Mouse (Mus musculus) intestine, embryonic 16.5 days (tissue): ENCODE measurements at regions not wholly inside any gene's neighbourhood (a gene's known extent, or its start where the extent isn't known, plus 50 kb on each side); places are given as distances from the start of the nearest gene placed in this dataset.

Experiments
- ATAC-seq: fragments of 200-750 bp; cut with Nextera tagmentation; 2 replicates; pipeline ENCODE4 v1.8.0; 2017; ENCODE audit warnings: moderate TSS enrichment, moderate library complexity
- H3K27ac ChIP-seq: fragments of 300-500 bp; sonication (generic); 2 replicates; pipeline ENCODE4 v1.5.1; 2014; ENCODE audit warnings: mild to moderate bottlenecking, low read length
- H3K27me3 ChIP-seq: fragments of 300-500 bp; sonication (generic); replicated peaks from 2 replicates; pipeline ENCODE4 v1.6.1; 2014; ENCODE audit warnings: low read length, control low read depth, mixed read lengths; ENCODE audit not compliant: control insufficient read depth, insufficient read depth
- H3K36me3 ChIP-seq: fragments of 300-500 bp; sonication (generic); 2 replicates; pipeline ENCODE4 v1.6.1; 2014; ENCODE audit warnings: low read length, control low read depth; ENCODE audit not compliant: control insufficient read depth, insufficient read depth
- H3K4me1 ChIP-seq: fragments of 300-500 bp; sonication (generic); 2 replicates; pipeline ENCODE4 v1.6.1; 2014; ENCODE audit warnings: low read length, control low read depth, mixed read lengths; ENCODE audit not compliant: control insufficient read depth, insufficient read depth
- H3K4me2 ChIP-seq: fragments of 300-500 bp; sonication (generic); 2 replicates; pipeline ENCODE4 v1.6.1; 2014; ENCODE audit warnings: low read depth, low read length, control low read depth
- H3K4me3 ChIP-seq: fragments of 300-500 bp; sonication (generic); 2 replicates; pipeline ENCODE4 v1.5.1; 2014; ENCODE audit warnings: mild to moderate bottlenecking, low read length
- H3K9ac ChIP-seq: fragments of 300-500 bp; sonication (generic); 2 replicates; pipeline ENCODE4 v1.6.1; 2014; ENCODE audit warnings: low read depth, low read length
- H3K9me3 ChIP-seq: fragments of 300-500 bp; sonication (generic); 2 replicates; pipeline ENCODE4 v1.6.1; 2016; ENCODE audit warnings: low read length, control low read depth; ENCODE audit not compliant: control insufficient read depth
- WGBS: fragments of 180-500 bp; shearing (Covaris S2); extraction: QIAGEN DNeasy Blood & Tissue Kit; methylation state at CpG from one replicate; pipeline ENCODE4 v1.1.7; 2014; 5-methylcytosine and 5-hydroxymethylcytosine counted together

DNA sequence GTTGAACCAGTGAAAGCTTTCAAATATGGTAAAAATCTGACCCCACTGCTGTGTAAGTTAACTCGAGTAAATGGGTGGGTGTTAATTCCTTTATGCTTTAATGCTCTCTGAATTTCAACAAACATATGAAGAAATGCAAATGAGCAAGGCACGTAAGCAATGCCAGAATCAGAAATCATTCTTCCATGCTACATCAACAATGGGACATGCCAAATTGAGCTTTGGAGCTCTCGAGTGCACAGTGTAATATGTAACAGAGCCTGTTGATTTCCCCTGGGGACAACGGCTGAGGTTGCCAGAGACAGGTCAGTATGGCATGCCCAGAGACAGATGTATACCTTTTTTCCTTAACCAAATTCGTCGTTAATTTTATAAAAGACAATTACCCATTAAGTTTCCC lies 162.4 kb upstream of the Supt20 start:
- Histone ChIP-seq H3K9me3 (0 out of 2 replicates have a peak, but pooled peaks cover 3% of the 10 kb centered on the region), H3K4me2 (no peak overlapping the region), H3K27ac (no peak overlapping the region), H3K4me3 (no peak overlapping the region), H3K36me3 (no peaks in the 10 kb centered on the region), H3K27me3 (no peaks in the 10 kb centered on the region), H3K9ac (no peak overlapping the region), H3K4me1 (no peaks in the 10 kb centered on the region)
- 72% methylated on average over 6 of the region's 6 CpGs for WGBS
- no peak for ATAC-seq

GRCm38 (mm10) chr3:54535361-54535760 lies 157.2 kb upstream of the Supt20 start:
- Histone ChIP-seq H3K27me3 (no peaks in the 10 kb centered on the region), H3K4me2 (no peak overlapping the region), H3K27ac (no peak overlapping the region), H3K4me1 (no peaks in the 10 kb centered on the region), H3K4me3 (no peak overlapping the region), H3K36me3 (no peaks in the 10 kb centered on the region), H3K9me3 (no peaks in the 10 kb centered on the region), H3K9ac (no peak overlapping the region)
- WGBS = 81% methylated on average over 7 of the region's 7 CpGs
- ATAC-seq = no peak

DNA sequence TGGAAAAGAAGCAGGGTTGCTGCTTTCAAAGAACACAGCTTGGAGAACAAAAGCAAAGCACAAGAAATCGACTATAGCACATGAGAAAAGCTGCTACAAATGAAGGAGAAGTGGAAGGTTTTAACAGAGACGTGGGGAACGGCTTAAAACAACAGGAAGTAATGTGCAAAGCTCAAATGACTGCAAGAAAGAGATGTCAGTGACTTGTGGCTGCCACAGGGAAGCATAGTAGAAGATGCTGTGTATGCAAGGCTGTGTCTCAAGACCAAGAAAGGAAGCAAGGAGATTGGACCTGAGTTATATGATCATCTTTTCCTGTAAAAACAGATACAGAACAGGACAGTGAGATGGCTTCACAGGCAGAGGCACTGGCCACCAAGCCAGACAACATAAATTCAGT lies 154.6 kb upstream of the Supt20 start:
- Histone ChIP-seq H3K4me1 (no peaks in the 10 kb centered on the region), H3K9me3 (peaks cover 5% of the 10 kb centered on the region; the same call in 1 of the 2 replicates), H3K4me2 (no peak overlapping the region), H3K36me3 (no peaks in the 10 kb centered on the region), H3K27ac (no peak overlapping the region), H3K4me3 (no peak overlapping the region), H3K9ac (no peak overlapping the region), H3K27me3 (no peaks in the 10 kb centered on the region)
- WGBS = 49% methylated on average over 3 of the region's 3 CpGs
- no peak for ATAC-seq

DNA sequence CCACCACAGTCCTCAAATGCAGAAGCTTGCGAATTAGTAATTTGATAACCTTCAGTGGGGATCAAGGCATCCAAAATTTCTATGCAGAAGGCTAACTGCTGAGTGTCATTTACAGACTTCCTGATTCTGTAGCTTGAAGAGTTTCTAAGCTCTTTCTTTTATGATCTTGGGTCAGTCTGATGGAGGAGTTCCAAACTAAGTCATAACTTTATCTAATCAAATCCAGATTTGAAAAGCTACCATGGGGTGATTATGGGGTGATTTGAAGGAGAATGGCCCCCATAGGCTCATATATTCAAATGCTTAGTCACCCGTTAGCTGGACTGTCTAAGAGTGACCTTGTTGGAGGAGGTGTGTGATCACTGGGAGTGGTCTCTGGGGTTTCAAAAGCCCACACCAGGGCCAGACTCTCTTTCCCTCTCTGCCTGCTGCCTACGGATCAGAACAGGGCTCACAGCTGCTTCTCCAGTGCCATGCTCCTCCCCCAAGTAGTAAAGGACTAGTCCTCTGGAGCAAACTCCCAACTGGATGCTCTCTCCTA lies 152.0 kb upstream of the Supt20 start:
- Histone ChIP-seq H3K9me3 (peaks cover 6% of the 10 kb centered on the region; the same call in 1 of the 2 replicates), H3K9ac (no peak overlapping the region), H3K4me2 (no peak overlapping the region), H3K4me1 (no peaks in the 10 kb centered on the region), H3K4me3 (no peak overlapping the region), H3K27ac (no peak overlapping the region), H3K36me3 (no peaks in the 10 kb centered on the region), H3K27me3 (no peaks in the 10 kb centered on the region)
- no peak for ATAC-seq
- WGBS = 74% methylated on average over 3 of the region's 3 CpGs

DNA sequence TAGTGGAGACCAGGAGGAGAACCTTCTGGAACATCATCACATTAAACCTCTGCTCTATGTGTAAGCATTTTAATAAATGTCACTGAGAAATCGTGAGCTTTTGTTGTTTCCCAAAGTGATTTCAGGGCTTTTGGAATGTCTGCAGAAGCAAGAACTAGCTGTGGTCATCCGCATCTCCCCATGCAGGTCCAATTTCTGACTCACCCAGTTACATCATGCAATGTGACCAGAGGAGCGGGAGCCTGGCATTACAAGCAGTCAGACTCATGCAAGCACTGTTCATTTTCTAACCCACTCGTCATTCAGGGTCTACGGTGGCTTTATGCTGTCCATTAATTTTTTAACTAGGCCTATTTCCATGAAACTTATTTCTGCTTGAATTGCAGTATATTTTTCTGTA lies 151.2 kb upstream of the Supt20 start:
- H3K27me3 ChIP-seq = no peaks in the 10 kb centered on the region
- WGBS = 82% methylated on average over 5 of the region's 5 CpGs
- H3K27ac ChIP-seq = no peak overlapping the region
- no peak overlapping the region for H3K4me3 ChIP-seq
- H3K9me3 ChIP-seq = peaks cover 6% of the 10 kb centered on the region; the same call in 1 of the 2 replicates
- no peaks in the 10 kb centered on the region for H3K36me3 ChIP-seq
- no peaks in the 10 kb centered on the region for H3K4me1 ChIP-seq
- H3K4me2 ChIP-seq = no peak overlapping the region
- H3K9ac ChIP-seq = no peak overlapping the region
- no peak for ATAC-seq

DNA sequence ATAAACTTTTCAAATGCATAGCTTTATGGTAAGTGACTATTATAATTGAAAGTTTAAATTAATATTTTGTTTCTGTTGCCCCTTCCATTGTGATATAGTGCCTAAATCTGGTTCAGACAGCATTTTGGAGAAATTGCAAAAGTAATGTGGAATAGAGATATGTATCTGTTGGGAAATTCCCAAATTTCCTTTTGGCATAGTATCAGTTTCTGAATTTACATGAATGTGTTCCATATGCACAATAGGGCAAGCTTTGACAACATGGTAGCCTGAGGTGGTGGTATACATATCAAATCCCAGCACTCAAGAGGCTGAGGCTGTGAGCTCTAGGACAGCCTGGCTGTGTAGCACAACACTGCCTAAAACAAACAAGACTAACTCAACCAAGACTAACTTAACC lies 147.2 kb upstream of the Supt20 start:
- ATAC-seq = no peak
- Histone ChIP-seq H3K36me3 (no peaks in the 10 kb centered on the region), H3K4me1 (no peaks in the 10 kb centered on the region), H3K4me2 (no peak overlapping the region), H3K9ac (no peak overlapping the region), H3K4me3 (no peak overlapping the region), H3K27me3 (no peaks in the 10 kb centered on the region), H3K9me3 (peaks cover 6% of the 10 kb centered on the region; the same call in 1 of the 2 replicates), H3K27ac (no peak overlapping the region)

- no peak for ATAC-seq
- H3K4me3 ChIP-seq = no peak overlapping the region
- no peaks in the 10 kb centered on the region for H3K27me3 ChIP-seq
- WGBS = 67% methylated on average over 9 of the region's 9 CpGs
- H3K4me1 ChIP-seq = no peaks in the 10 kb centered on the region
- H3K36me3 ChIP-seq = no peaks in the 10 kb centered on the region
- no peak overlapping the region for H3K4me2 ChIP-seq
- no peak overlapping the region for H3K9ac ChIP-seq
- H3K27ac ChIP-seq = no peak overlapping the region
- no peaks in the 10 kb centered on the region for H3K9me3 ChIP-seq
These were observed 140.7 kb upstream of the Supt20 start for GRCm38 (mm10) chr3:54551908-54552307.

DNA sequence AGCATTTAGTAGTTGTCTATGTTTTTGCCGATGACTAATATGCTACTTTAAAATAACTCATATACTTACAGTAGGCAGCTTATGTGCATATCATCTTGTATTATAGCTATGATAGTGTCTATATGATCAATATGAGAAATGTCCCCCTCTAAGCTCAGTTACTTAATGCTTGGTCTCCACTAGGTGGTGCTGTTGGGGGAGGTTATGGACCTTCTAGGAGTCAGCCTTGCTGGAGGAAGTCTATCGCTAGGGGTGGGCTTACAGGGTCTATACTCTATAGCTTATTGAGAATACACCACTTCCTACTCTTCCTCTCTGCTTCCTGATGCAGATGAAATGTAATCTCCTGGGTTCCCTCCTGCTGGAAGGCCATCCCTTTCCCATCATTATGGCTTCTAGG lies 136.7 kb upstream of the Supt20 start:
- no peaks in the 10 kb centered on the region for H3K27me3 ChIP-seq
- no peaks in the 10 kb centered on the region for H3K36me3 ChIP-seq
- H3K4me2 ChIP-seq = no peak overlapping the region
- no peak overlapping the region for H3K4me3 ChIP-seq
- no peaks in the 10 kb centered on the region for H3K4me1 ChIP-seq
- no peak overlapping the region for H3K9ac ChIP-seq
- WGBS = 91% methylated on average over 2 of the region's 2 CpGs
- no peak overlapping the region for H3K27ac ChIP-seq
- H3K9me3 ChIP-seq = no peaks in the 10 kb centered on the region
- no peak for ATAC-seq

DNA sequence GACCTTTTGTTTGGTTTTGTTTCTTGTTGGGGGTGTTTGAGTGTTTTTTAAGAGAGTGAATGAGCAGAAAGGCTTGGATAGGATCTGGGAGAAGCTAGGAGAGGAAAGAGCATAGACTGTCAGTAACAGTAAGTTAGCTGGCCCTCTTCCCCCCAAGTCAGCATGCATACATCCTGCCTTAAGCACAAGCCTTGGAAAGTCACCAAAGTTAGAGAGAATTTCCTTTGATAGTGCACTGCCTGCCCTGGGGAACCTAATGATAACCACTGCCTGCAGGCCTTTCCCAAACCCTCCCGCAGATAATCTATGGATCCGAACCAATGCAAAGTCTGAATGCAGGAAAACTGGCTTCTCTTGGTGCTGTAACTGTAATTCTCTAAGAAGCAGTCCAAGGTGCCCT lies 133.6 kb upstream of the Supt20 start:
- no peak for ATAC-seq
- Histone ChIP-seq H3K4me1 (no peaks in the 10 kb centered on the region), H3K4me2 (no peak overlapping the region), H3K27me3 (no peaks in the 10 kb centered on the region), H3K9me3 (no peaks in the 10 kb centered on the region), H3K36me3 (no peaks in the 10 kb centered on the region), H3K4me3 (no peak overlapping the region), H3K9ac (no peak overlapping the region), H3K27ac (no peak overlapping the region)
- 92% methylated on average over 2 of the region's 2 CpGs for WGBS

DNA sequence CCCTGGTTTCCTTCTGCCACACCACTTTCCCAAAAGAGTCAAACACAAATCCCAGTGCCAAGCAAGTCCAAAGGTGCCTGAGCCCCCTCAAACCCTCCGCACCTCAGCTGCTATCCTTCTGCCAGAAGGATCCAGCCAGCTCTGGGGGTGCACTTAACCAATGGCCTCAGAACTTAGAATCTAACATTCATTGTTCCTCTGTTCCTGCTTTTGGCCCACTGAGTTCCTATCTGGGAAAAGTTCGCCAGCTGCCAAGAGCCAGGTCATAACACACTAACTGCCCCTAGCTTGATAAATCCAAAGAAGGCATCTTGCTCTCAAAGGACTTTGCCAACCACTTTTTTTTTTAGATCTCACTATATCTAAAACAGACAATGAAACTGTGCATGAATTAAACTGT lies 133.1 kb upstream of the Supt20 start:
- no peaks in the 10 kb centered on the region for H3K27me3 ChIP-seq
- WGBS = 87% methylated on average over 2 of the region's 2 CpGs
- no peak overlapping the region for H3K9ac ChIP-seq
- H3K9me3 ChIP-seq = no peaks in the 10 kb centered on the region
- no peaks in the 10 kb centered on the region for H3K36me3 ChIP-seq
- H3K4me1 ChIP-seq = no peaks in the 10 kb centered on the region
- H3K4me3 ChIP-seq = no peak overlapping the region
- no peak overlapping the region for H3K4me2 ChIP-seq
- no peak for ATAC-seq
- no peak overlapping the region for H3K27ac ChIP-seq
